Mouse (Mus musculus) MEL (cell line): ENCODE measurements around the gene H2-DMb1. TPM values are rescaled to one million over a fixed set of nuclear protein-coding genes. Genes with fewer than 3 reads are reported as not detected.

Source experiments
- DNase-seq: peaks from one replicate; pipeline ENCODE4 v3.0.0; 2011; ENCODE audit warnings: low read depth, low spot score
- H3K27ac ChIP-seq: 2 replicates; pipeline ENCODE4 v1.5.1; 2012; ENCODE audit warnings: low read depth, mild to moderate bottlenecking, control low read depth, low read length, moderate library complexity; ENCODE audit not compliant: control insufficient read depth
- H3K27me3 ChIP-seq, 2 experiments: fragments of 150-350 bp in 1 of 2; sonication (generic) in 1 of 2; 2 replicates each; pipeline ENCODE4 v1.6.1; 2012; ENCODE audit warnings: low read length in 2 of 2, mild to moderate bottlenecking in 2 of 2, improper control_type of control experiment in 1 of 2, moderate library complexity in 1 of 2; ENCODE audit not compliant: insufficient read depth in 2 of 2, control insufficient read depth in 1 of 2
- H3K36me3 ChIP-seq, 2 experiments: 2 replicates each; pipeline ENCODE4 v1.6.1; 2012 to 2014; ENCODE audit warnings: low read length in 2 of 2, improper control_type of control experiment in 1 of 2, inconsistent platforms in 1 of 2, mild to moderate bottlenecking in 1 of 2; ENCODE audit not compliant: insufficient read depth in 2 of 2, control insufficient read depth in 1 of 2
- H3K4me1 ChIP-seq, 2 experiments: fragments of 150-350 bp in 1 of 2; sonication (generic) in 1 of 2; 2 replicates each; pipeline ENCODE4 v1.6.1; 2012; ENCODE audit warnings: low read length in 2 of 2, improper control_type of control experiment in 1 of 2, mild to moderate bottlenecking in 1 of 2; ENCODE audit not compliant: insufficient read depth in 2 of 2, control insufficient read depth in 1 of 2
- H3K4me3 ChIP-seq, 2 experiments: fragments of 150-350 bp in 1 of 2; sonication (generic) in 1 of 2; 2 replicates each; pipeline ENCODE4 v1.5.1; 2012; ENCODE audit warnings: low read depth in 2 of 2, low read length in 2 of 2, mild to moderate bottlenecking in 2 of 2, moderate library complexity in 2 of 2, control low read depth in 1 of 2, improper control_type of control experiment in 1 of 2; ENCODE audit not compliant: control insufficient read depth in 1 of 2, insufficient read depth in 1 of 2
- H3K79me2 ChIP-seq: 2 replicates; pipeline ENCODE4 v1.6.1; 2012; ENCODE audit warnings: mild to moderate bottlenecking, low read length, moderate library complexity; ENCODE audit not compliant: control insufficient read depth, poor library complexity, insufficient read depth
- H3K9ac ChIP-seq: 2 replicates; pipeline ENCODE4 v1.6.1; 2012; ENCODE audit warnings: low read depth, mild to moderate bottlenecking, control low read depth, low read length, moderate library complexity; ENCODE audit not compliant: control insufficient read depth, poor library complexity, severe bottlenecking
- H3K9me3 ChIP-seq: fragments of 150-350 bp; sonication (generic); replicated peaks from 2 replicates; pipeline ENCODE4 v1.6.1; 2012; ENCODE audit warnings: mild to moderate bottlenecking, low read length, improper control_type of control experiment, moderate library complexity; ENCODE audit not compliant: insufficient read depth
- EP300 ChIP-seq, 2 experiments: IDR thresholded peaks; 2 replicates each; pipeline ENCODE4 v1.6.1; 2011; ENCODE audit warnings: improper control_type of control experiment in 2 of 2, low read length in 2 of 2, low read depth in 1 of 2, mild to moderate bottlenecking in 1 of 2
- ETS1 ChIP-seq: IDR thresholded peaks from 2 replicates; pipeline ENCODE4 v1.6.1; 2012; ENCODE audit warnings: low read depth, mild to moderate bottlenecking, inconsistent platforms, low read length, improper control_type of control experiment, moderate library complexity
- HCFC1 ChIP-seq: IDR thresholded peaks from 2 replicates; pipeline ENCODE4 v1.6.1; 2012; ENCODE audit warnings: low read depth, mild to moderate bottlenecking, inconsistent platforms, low read length, improper control_type of control experiment, moderate library complexity
- KAT2A ChIP-seq: conservative IDR thresholded peaks from 2 replicates; pipeline ENCODE4 v1.6.1; 2012; ENCODE audit warnings: low read depth, low read length, improper control_type of control experiment, inconsistent platforms
- MAFK ChIP-seq: IDR thresholded peaks from 2 replicates; pipeline ENCODE4 v1.6.1; 2011; ENCODE audit warnings: low read depth, mild to moderate bottlenecking, low read length, improper control_type of control experiment, borderline replicate concordance
- MAZ ChIP-seq: IDR thresholded peaks from 2 replicates; pipeline ENCODE4 v1.6.1; 2012; ENCODE audit warnings: low read depth, mild to moderate bottlenecking, inconsistent platforms, low read length, improper control_type of control experiment
- MEF2A ChIP-seq: IDR thresholded peaks from 2 replicates; pipeline ENCODE4 v1.6.1; 2014; ENCODE audit warnings: low read depth, mild to moderate bottlenecking, inconsistent platforms, low read length, improper control_type of control experiment; ENCODE audit not compliant: poor library complexity, insufficient replicate concordance, severe bottlenecking; ENCODE audit errors: extremely low read depth
- POLR2A ChIP-seq, 2 experiments: IDR thresholded peaks; 2 replicates each; pipeline ENCODE4 v1.6.1; 2011 to 2012; ENCODE audit warnings: low read length in 2 of 2, mild to moderate bottlenecking in 2 of 2, control low read depth in 1 of 2, improper control_type of control experiment in 1 of 2, low read depth in 1 of 2, moderate library complexity in 1 of 2; ENCODE audit not compliant: control insufficient read depth in 1 of 2, insufficient read depth in 1 of 2, poor library complexity in 1 of 2
- POLR2AphosphoS2 ChIP-seq: IDR thresholded peaks from 2 replicates; pipeline ENCODE4 v1.6.1; 2011; ENCODE audit warnings: low read length, improper control_type of control experiment
- POLR2AphosphoS5 ChIP-seq: IDR thresholded peaks from 2 replicates; pipeline ENCODE4 v1.6.1; 2012; ENCODE audit warnings: low read depth, borderline replicate concordance, mild to moderate bottlenecking, inconsistent platforms, low read length, moderate library complexity, mixed read lengths
- RAD21 ChIP-seq: IDR thresholded peaks from 2 replicates; pipeline ENCODE4 v1.6.1; 2011; ENCODE audit warnings: mild to moderate bottlenecking, low read depth, low read length, improper control_type of control experiment
- SIN3A ChIP-seq: IDR thresholded peaks from 2 replicates; pipeline ENCODE4 v1.6.1; 2012; ENCODE audit warnings: low read length, improper control_type of control experiment, inconsistent platforms
- SMC3 ChIP-seq: IDR thresholded peaks from 2 replicates; pipeline ENCODE4 v1.6.1; 2011; ENCODE audit warnings: low read depth, low read length, improper control_type of control experiment
- TBP ChIP-seq: IDR thresholded peaks from 2 replicates; pipeline ENCODE4 v1.8.0; 2011; ENCODE audit warnings: low read depth, low read length, improper control_type of control experiment
- UBTF ChIP-seq: IDR thresholded peaks from 2 replicates; pipeline ENCODE4 v1.6.1; 2012; ENCODE audit warnings: low read depth, mild to moderate bottlenecking, inconsistent platforms, low read length, improper control_type of control experiment, moderate library complexity, borderline replicate concordance; ENCODE audit not compliant: insufficient read depth
- USF1 ChIP-seq: IDR thresholded peaks from 2 replicates; pipeline ENCODE4 v1.6.1; 2014; ENCODE audit warnings: low read depth, mild to moderate bottlenecking, inconsistent platforms, low read length, improper control_type of control experiment, moderate library complexity
- USF2 ChIP-seq, 2 experiments: IDR thresholded peaks; 2 replicates each; pipeline ENCODE4 v1.6.1; 2011 to 2012; ENCODE audit warnings: improper control_type of control experiment in 2 of 2, low read length in 2 of 2, borderline replicate concordance in 1 of 2, inconsistent platforms in 1 of 2, low read depth in 1 of 2, mild to moderate bottlenecking in 1 of 2; ENCODE audit not compliant: insufficient read depth in 1 of 2
- ZKSCAN1 ChIP-seq: IDR thresholded peaks from 2 replicates; pipeline ENCODE4 v1.6.1; 2012; ENCODE audit warnings: low read depth, mild to moderate bottlenecking, inconsistent platforms, low read length, improper control_type of control experiment, moderate library complexity
- ZMIZ1 ChIP-seq: IDR thresholded peaks from 2 replicates; pipeline ENCODE4 v1.6.1; 2012; ENCODE audit warnings: low read depth, mild to moderate bottlenecking, inconsistent platforms, low read length, improper control_type of control experiment, moderate library complexity
- ZNF384 ChIP-seq: IDR thresholded peaks from 2 replicates; pipeline ENCODE4 v1.6.1; 2012; ENCODE audit warnings: low read depth, mild to moderate bottlenecking, inconsistent platforms, low read length, improper control_type of control experiment
- polyA plus RNA-seq, 2 experiments: library from polyadenylated mRNA; stranded (reverse) in 1 of 2; unstranded in 1 of 2; fragments of >175 nt in 1 of 2; fragments of >200 nt in 1 of 2; gene quantifications; 2 replicates each; pipeline versions ENCODE4 v1.2.1 to v1.2.4; 2012; ENCODE audit warnings: low replicate concordance in 2 of 2, low read depth in 1 of 2; ENCODE audit not compliant: insufficient read length in 2 of 2, insufficient read depth in 1 of 2, missing spikeins in 1 of 2
- total RNA-seq: library from RNA; depleted of rRNA; stranded (reverse); fragments of 300-350 nt; gene quantifications from 2 replicates; pipeline ENCODE4 v1.2.3, GENCODE M21; 2012

The H2-DMb1 gene
- total and polyA plus RNA-seq, 3 experiments, result 0.67 TPM; not detected in 2

DNA sequence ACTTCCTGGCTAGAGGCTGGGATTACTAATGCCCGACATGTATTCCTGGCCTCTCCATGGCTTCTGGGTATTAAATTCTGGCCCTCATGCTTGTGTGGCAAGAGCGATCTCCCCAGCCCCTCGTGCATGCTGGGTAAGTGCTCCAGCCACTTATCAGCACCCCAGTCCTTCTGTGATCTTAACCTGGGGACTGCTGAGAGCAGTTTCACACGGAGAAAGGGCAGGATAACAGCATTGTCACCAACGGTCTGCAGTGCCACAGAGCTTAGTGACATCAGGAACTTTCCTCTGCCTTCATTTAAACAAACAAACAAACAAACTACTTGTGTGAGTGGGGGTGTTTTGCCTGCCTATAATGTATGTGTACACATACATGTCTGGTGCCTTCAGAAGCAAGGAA lies 12.6 kb upstream of the H2-DMb1 start (continued):
- TF ChIP-seq SMC3, result no peak
- no peak for TF ChIP-seq KAT2A

DNA sequence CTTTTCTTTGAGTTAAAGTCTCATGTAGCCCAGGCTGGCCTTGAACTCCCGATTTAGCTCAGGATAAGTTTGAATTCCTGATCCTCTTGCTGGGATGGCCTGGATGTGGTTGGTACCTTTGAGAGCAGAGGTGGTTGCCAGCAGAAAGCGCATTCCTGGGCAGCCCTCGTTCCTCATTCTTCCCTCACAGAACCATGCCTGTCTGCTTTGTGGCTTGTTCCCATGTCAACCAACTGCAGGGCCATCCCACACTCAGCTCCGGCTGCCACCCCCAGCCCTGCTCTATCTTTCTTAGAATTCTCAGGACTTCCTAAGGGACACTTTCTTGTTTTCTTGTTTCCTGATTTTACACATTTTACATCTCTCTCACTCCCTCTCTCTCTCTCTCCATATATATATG lies 11.4 kb upstream of the H2-DMb1 start:
- Histone ChIP-seq H3K79me2 (no peaks in the 10 kb centered on the region), H3K4me1 (peaks cover 19 to 36% of the 10 kb centered on the region in 2 experiments), H3K9ac (no peak overlapping the region), H3K27me3 (no peaks in the 10 kb centered on the region), H3K4me3 (no peak overlapping the region), H3K27ac (no peak overlapping the region; the same call in 1 of the 2 replicates), H3K36me3 (peaks cover 0 to 20% of the 10 kb centered on the region in 2 experiments; a peak in 2 of 4 replicates), H3K9me3 (no peaks in the 10 kb centered on the region)
- no peak for TF ChIP-seq SMC3
- DNase-seq, result peak; percentile 47

DNA sequence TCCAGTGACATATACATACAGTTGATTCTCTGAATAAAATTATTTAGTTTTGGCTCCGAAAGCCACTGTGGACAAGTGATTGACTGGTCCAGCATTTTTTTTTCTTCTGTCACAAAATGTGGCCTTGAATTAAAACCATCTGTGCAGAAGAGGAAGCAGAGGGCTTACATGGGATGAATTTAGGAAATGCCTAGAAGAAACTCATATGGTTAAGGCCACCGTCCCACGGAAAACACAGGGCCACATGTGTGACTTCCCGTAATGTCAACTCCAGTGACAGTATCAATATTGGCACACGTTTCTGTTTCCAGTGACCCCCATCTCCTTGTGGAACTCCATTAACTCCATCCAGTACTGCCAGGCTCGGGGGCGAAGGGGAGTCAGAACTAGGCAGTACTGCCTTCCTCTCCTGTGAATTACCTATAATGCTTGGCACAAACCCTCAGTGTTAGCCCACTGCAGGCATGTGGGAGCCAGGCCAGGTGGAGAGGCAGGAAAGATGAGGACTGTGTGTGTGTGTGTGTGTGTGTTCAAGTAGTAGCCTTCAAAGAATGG lies 10.3 kb upstream of the H2-DMb1 start:
- H3K79me2 ChIP-seq, result no peaks in the 10 kb centered on the region
- peak overlapping the region; percentile 30 to 40 for H3K4me3 ChIP-seq
- peaks cover 19 to 36% of the 10 kb centered on the region in 2 experiments for H3K4me1 ChIP-seq
- H3K9me3 ChIP-seq, result no peaks in the 10 kb centered on the region
- DNase-seq, result no peak
- peak overlapping the region; percentile 44 for H3K9ac ChIP-seq
- H3K27ac ChIP-seq, result peak overlapping the region; percentile 71
- TF ChIP-seq ZNF384 (peak; percentile 53; the same call in 1 of the 2 replicates), KAT2A (no peak), EP300 (IDR thresholded peaks at IDR 0.05; ENCODE audit: low read depth in 1 of 2, low read length in 2 of 2) (0 out of 4 replicates have a peak, but pooled peaks of 1 of the 2 experiments have one; percentile 2), TBP (no peak), MAFK (no peak)
- H3K36me3 ChIP-seq, result peaks cover 0 to 20% of the 10 kb centered on the region in 2 experiments; a peak in 2 of 4 replicates
- H3K27me3 ChIP-seq, result no peaks in the 10 kb centered on the region

DNA sequence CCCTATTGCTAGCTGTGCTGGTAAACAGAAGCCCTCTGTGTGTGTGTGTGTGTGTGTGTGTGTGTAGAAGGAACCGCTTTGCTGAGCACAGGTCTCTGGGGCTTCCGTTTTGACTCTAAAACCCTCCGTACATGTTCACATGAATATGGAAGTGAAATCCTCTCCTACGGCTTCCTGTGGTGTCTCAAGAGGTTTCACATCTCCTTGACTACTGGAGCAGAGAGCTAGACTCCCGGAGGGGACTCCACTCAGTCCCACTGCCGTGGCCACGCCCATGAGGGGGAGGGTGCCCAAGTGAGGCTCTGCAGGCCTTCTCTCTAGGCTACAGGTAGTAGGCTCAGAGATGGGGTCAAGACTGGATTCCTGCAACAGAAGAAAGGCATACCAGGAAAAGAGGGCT lies 9.8 kb upstream of the H2-DMb1 start, which contains the start of gene H2-DMb2:
TSS of gene H2-DMb2 (plus strand) at position 275 of the 400 bp plus-strand sequence.
- Histone ChIP-seq H3K4me3 (peak within 1 kb of the TSS; percentile 30 to 40), H3K79me2 (no peaks in the 10 kb centered on the region), H3K36me3 (peaks cover 0 to 20% of the 10 kb centered on the region in 2 experiments; a peak in 2 of 4 replicates), H3K9me3 (no peaks in the 10 kb centered on the region), H3K27me3 (no peaks in the 10 kb centered on the region), H3K27ac (peak within 1 kb of the TSS; percentile 71), H3K4me1 (peaks cover 19 to 36% of the 10 kb centered on the region in 2 experiments), H3K9ac (peak within 1 kb of the TSS; percentile 44)
- peak; percentile 90 for DNase-seq
- TF ChIP-seq USF2 (IDR thresholded peaks at IDR 0.05; ENCODE audit: borderline replicate concordance in 1 of 2, insufficient read depth in 1 of 2, low read depth in 1 of 2, low read length in 2 of 2), result no peak
- no peak for TF ChIP-seq USF1
- TF ChIP-seq SIN3A, result 0 out of 2 replicates have a peak, but pooled peaks have one; percentile 12
- no peak for TF ChIP-seq MAFK
- no peak for TF ChIP-seq POLR2AphosphoS5
- TF ChIP-seq KAT2A, result no peak
- TF ChIP-seq MAZ, result peak; percentile 20; the same call in 1 of the 2 replicates
- TF ChIP-seq ZMIZ1, result no peak
- no peak for TF ChIP-seq POLR2AphosphoS2
- 0 out of 2 replicates have a peak, but pooled peaks have one; percentile 20 for TF ChIP-seq ETS1
- no peak for TF ChIP-seq UBTF
- TF ChIP-seq ZKSCAN1, result no peak
- 0 out of 4 replicates have a peak, but pooled peaks of 1 of the 2 experiments have one; percentile 1 for TF ChIP-seq EP300 (IDR thresholded peaks at IDR 0.05; ENCODE audit: low read depth in 1 of 2, low read length in 2 of 2)
- no peak for TF ChIP-seq HCFC1
- TF ChIP-seq POLR2A (IDR thresholded peaks at IDR 0.05; ENCODE audit: control insufficient read depth in 1 of 2, insufficient read depth in 1 of 2, low read depth in 1 of 2, low read length in 2 of 2, poor library complexity in 1 of 2), result peak in 1 of 2 experiments; percentile 55; a peak in 2 of 4 replicates
- TF ChIP-seq RAD21, result no peak
- peak; percentile 48; the same call in 1 of the 2 replicates for TF ChIP-seq TBP
- TF ChIP-seq MEF2A, result no peak
